In the genomic region with DNA sequence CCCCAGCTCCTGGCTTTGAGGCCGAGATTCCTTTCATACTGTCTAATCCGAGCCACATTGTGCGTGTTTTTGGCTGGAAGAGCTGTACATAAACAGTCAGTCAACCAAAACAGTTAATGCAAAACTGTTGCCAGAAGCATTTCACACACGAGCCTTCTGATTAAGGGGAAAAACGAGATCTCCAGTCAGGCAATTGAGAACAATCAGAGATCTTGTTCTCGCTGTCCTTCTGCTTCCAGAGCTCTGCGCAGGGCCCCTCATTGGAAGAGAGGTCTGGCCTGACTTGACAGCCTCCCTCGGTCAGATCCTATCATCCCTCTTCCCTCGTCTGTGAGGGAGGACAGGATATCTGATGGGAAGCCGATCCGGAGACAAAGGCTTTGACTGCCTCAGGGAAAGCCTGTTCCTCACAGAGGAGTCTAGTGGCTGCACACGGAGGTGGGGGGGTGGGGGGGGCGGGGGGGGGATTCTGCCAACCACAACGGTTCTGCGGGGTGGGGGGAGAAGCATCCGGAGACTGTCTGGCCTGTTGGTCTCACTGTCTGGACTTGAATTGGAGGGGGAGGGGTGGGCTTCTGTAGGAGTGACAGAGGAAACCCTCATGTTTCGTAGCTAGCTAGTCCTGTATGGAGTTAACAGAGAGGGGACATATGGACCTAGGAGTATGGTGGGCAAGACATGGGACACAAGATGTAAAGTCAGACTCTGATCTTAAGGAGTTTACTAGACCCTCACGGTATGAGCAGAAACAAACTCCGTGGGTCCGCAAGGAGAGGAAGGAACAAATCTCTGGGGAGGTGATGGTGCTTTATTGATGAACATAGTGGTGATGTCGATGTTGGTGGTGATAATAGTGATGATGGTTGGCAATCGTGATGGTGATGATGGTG, we compare ENCODE assay signal across 13 mouse cellular contexts. TPM values are rescaled to one million over a fixed set of nuclear protein-coding genes. Genes with fewer than 3 reads are reported as not detected.
DNase-seq lines count a peak whose midpoint lies in the region; ATAC-seq and TF ChIP-seq lines count a peak whose summit lies in the region.
"Had no signal": no experiment of that assay in that cellular context is flagged by ENCODE, and none has a peak within 500 bp of the region (broad histone marks: within the 10 kb centered on the region; RNA-seq: fewer than 3 reads in every experiment).

No protein-coding gene starts in this region.

- POLR2A ChIA-PET in Patski (lab: Charles Lee), result interaction anchor here (0.7 to 1.5 kb wide), 3 partner anchors 12 to 30 kb away, joined by 3 to 4 read pairs (median 3); no protein-coding TSS in a partner anchor

- intact Hi-C loops in heart, postnatal 25 days (cut with DNase I), result no loop called here
- intact Hi-C loops in left cerebral cortex, postnatal 4 days (cut with DNase I), result no loop called here
- intact Hi-C loops in gastrocnemius, postnatal 14 days (cut with DNase I; ENCODE audit: low total_unique reads), result no loop called here

- in situ Hi-C loops in Patski (cut with MboI; ENCODE audit: low pct_unique_long_range_greater_than_20kb), result no loop called here

- peak; percentile 9 for ATAC-seq in Patski
- ATAC-seq in hindbrain, embryonic 14.5 days (ENCODE audit: low FRiP score), result no peak
- ATAC-seq in megakaryocyte progenitor cell, adult 5-6 weeks (replicated peaks; ENCODE audit: poor library complexity), result no peak

- CTCF ChIA-PET in Patski (lab: Charles Lee), result interaction anchor here (1.3 to 1.7 kb wide), 3 partner anchors 13 to 52 kb away, joined by 4 to 7 read pairs (median 6); a partner anchor contains a TSS

- H3K4me2 ChIP-seq in hindbrain, embryonic 14.5 days (replicated peaks), result no peak overlapping the region
- H3K4me2 ChIP-seq: neural tube, embryonic 13.5 days had no signal

- H3K9me3 ChIP-seq in hindbrain, embryonic 14.5 days (ENCODE audit: control insufficient read depth, low read length), result 0 out of 2 replicates have a peak, but pooled peaks cover 7% of the 10 kb centered on the region
- H3K9me3 ChIP-seq: neural tube, embryonic 13.5 days had no signal

- TF ChIP-seq CTCF in Patski (IDR thresholded peaks at IDR 0.05), result no peak

- no peaks in the 10 kb centered on the region for H3K4me1 ChIP-seq in hindbrain, embryonic 14.5 days (replicated peaks; ENCODE audit: control insufficient read depth, insufficient read depth, low read length)
- H3K4me1 ChIP-seq: neural tube, embryonic 13.5 days had no signal

- H3K9ac ChIP-seq in hindbrain, embryonic 14.5 days, result no peak overlapping the region
- H3K9ac ChIP-seq: neural tube, embryonic 13.5 days had no signal

- no peaks in the 10 kb centered on the region for H3K27me3 ChIP-seq in Patski
- H3K27me3 ChIP-seq in hindbrain, embryonic 14.5 days (ENCODE audit: control insufficient read depth, insufficient read depth, low read length), result 0 out of 2 replicates have a peak, but pooled peaks cover 5% of the 10 kb centered on the region

- H3K36me3 ChIP-seq in hindbrain, embryonic 14.5 days (replicated peaks; ENCODE audit: control insufficient read depth, insufficient read depth), result no peaks in the 10 kb centered on the region
- H3K36me3 ChIP-seq: neural tube, embryonic 13.5 days had no signal

- H3K27ac ChIP-seq in hindbrain, embryonic 14.5 days, result peak overlapping the region; percentile 6; the same call in 1 of the 2 replicates
- H3K27ac ChIP-seq: neural tube, embryonic 13.5 days had no signal

- 50% methylated on average over 22 of the region's 22 CpGs for WGBS in hindbrain, embryonic 14.5 days

- peak; percentile 64 for DNase-seq in heart, adult 11 months
- DNase-seq in heart, postnatal 25 days (ENCODE audit: low spot score), result no peak
- DNase-seq in left cerebral cortex, postnatal 4 days, result peak; percentile 25
- no peak for DNase-seq in left cerebral cortex, adult 8-10 months (ENCODE audit: low spot score in 2 of 2)
- DNase-seq in Patski (ENCODE audit: low read depth, low spot score), result no peak
- no peak for DNase-seq in hindbrain, embryonic 14.5 days (ENCODE audit: low spot score)
- no peak for DNase-seq in gastrocnemius, postnatal 14 days
- DNase-seq: cerebellum, postnatal 14 days; right cerebral cortex, postnatal 4 days had no signal

- H3K4me3 ChIP-seq in hindbrain, embryonic 14.5 days (replicated peaks; ENCODE audit: low read length), result no peak overlapping the region
- H3K4me3 ChIP-seq: neural tube, embryonic 13.5 days had no signal

RNA-seq across cellular contexts. Expression of a gene that starts 12.5 kb away (rescaled TPM):
- not detected for total RNA-seq in heart, postnatal 25 days (2021)
- total RNA-seq in left cerebral cortex, postnatal 4 days (2021), result not detected
- under 1 TPM; 0.51 to 0.65 (median 0.55) TPM for total RNA-seq in left cerebral cortex, adult 8-10 months (2022)
- 2.9 TPM for polyA plus RNA-seq in Patski (2021)
- 0.36 TPM in 1 of 2 replicates, not detected in the other for polyA plus RNA-seq in hindbrain, embryonic 14.5 days (2014; fragmentation: Nextera tagmentation; extraction: Ambion mirVana)
- total RNA-seq in megakaryocyte progenitor cell, adult 5-6 weeks (2015), result not detected in 2 replicates
- not detected in 2 replicates for total RNA-seq in megakaryocyte progenitor cell, adult 5-6 weeks (2017)
- not detected for total RNA-seq in gastrocnemius, postnatal 14 days (2021)
- total RNA-seq: granulocyte monocyte progenitor cell, adult 5-6 weeks had no signal

RNA-seq across cellular contexts. Expression of a gene that starts 28.8 kb away (rescaled TPM):
- 100 to 1,000 TPM; 191 to 194 TPM for total RNA-seq in heart, postnatal 25 days (2021)
- total RNA-seq in left cerebral cortex, postnatal 4 days (2021), result 10 to 100 TPM; 36.6 to 42.7 TPM
- total RNA-seq in left cerebral cortex, adult 8-10 months (2022), result 10 to 100 TPM; 41.4 to 52.7 (median 44.7) TPM
- 100 TPM for polyA plus RNA-seq in Patski (2021)
- polyA plus RNA-seq in hindbrain, embryonic 14.5 days (2014; fragmentation: Nextera tagmentation; extraction: Ambion mirVana), result 20.5 and 22.4 TPM in 2 replicates
- 378 and 438 TPM in 2 replicates for total RNA-seq in megakaryocyte progenitor cell, adult 5-6 weeks (2015)
- 155 and 224 TPM in 2 replicates for total RNA-seq in megakaryocyte progenitor cell, adult 5-6 weeks (2017)
- 100 to 1,000 TPM; 143 to 165 TPM for total RNA-seq in gastrocnemius, postnatal 14 days (2021)

RNA-seq across cellular contexts. Expression of a gene that starts 37.6 kb away (rescaled TPM):
- 100 to 1,000 TPM; 375 to 390 TPM for total RNA-seq in heart, postnatal 25 days (2021)
- not detected for total RNA-seq in left cerebral cortex, postnatal 4 days (2021)
- total RNA-seq in left cerebral cortex, adult 8-10 months (2022), result under 1 TPM; 0.36 to 0.94 (median 0.43) TPM
- polyA plus RNA-seq in Patski (2021), result 0.15 TPM
- 0.25 TPM in 1 of 2 replicates, not detected in the other for polyA plus RNA-seq in hindbrain, embryonic 14.5 days (2014; fragmentation: Nextera tagmentation; extraction: Ambion mirVana)
- total RNA-seq in megakaryocyte progenitor cell, adult 5-6 weeks (2015), result 0.24 and 0.74 TPM in 2 replicates
- total RNA-seq in megakaryocyte progenitor cell, adult 5-6 weeks (2017), result 0.30 TPM in 1 of 2 replicates, not detected in the other
- total RNA-seq in gastrocnemius, postnatal 14 days (2021), result 100 to 1,000 TPM; 781 to 864 TPM
- polyA plus RNA-seq: neural tube, embryonic 13.5 days had no signal

RNA-seq across cellular contexts. Expression of a gene that starts 38.8 kb away (rescaled TPM):
- not detected for total RNA-seq in heart, postnatal 25 days (2021)
- not detected for total RNA-seq in left cerebral cortex, postnatal 4 days (2021)
- total RNA-seq in left cerebral cortex, adult 8-10 months (2022), result not detected
- 0.09 TPM for polyA plus RNA-seq in Patski (2021)
- not detected in 2 replicates for polyA plus RNA-seq in hindbrain, embryonic 14.5 days (2014; fragmentation: Nextera tagmentation; extraction: Ambion mirVana)
- total RNA-seq in megakaryocyte progenitor cell, adult 5-6 weeks (2015), result not detected in 2 replicates
- not detected in 2 replicates for total RNA-seq in megakaryocyte progenitor cell, adult 5-6 weeks (2017)
- total RNA-seq in gastrocnemius, postnatal 14 days (2021), result not detected
- total RNA-seq: granulocyte monocyte progenitor cell, adult 5-6 weeks; left cerebral cortex, postnatal 14 days had no signal
- polyA plus RNA-seq: neural tube, embryonic 13.5 days had no signal

RNA-seq across cellular contexts. Expression of a gene that starts 41.0 kb away (rescaled TPM):
- total RNA-seq in heart, postnatal 25 days (2021), result 1,000 to 10,000 TPM; 1,080 to 1,118 TPM
- total RNA-seq in left cerebral cortex, postnatal 4 days (2021), result 100 to 1,000 TPM; 130 to 145 TPM
- total RNA-seq in left cerebral cortex, adult 8-10 months (2022), result 100 to 1,000 TPM; 208 to 258 (median 238) TPM
- polyA plus RNA-seq in Patski (2021), result 362 TPM
- 308 and 347 TPM in 2 replicates for polyA plus RNA-seq in hindbrain, embryonic 14.5 days (2014; fragmentation: Nextera tagmentation; extraction: Ambion mirVana)
- 236 and 247 TPM in 2 replicates for total RNA-seq in megakaryocyte progenitor cell, adult 5-6 weeks (2015)
- 256 and 308 TPM in 2 replicates for total RNA-seq in megakaryocyte progenitor cell, adult 5-6 weeks (2017)
- 100 to 1,000 TPM; 467 to 532 TPM for total RNA-seq in gastrocnemius, postnatal 14 days (2021)

Comparison
In these comparisons a context has a peak if more than half of its experiments do, and no peak if none do; other contexts are left out.
1. DNase-seq: peak in heart, adult 11 months (single experiment) and left cerebral cortex, postnatal 4 days (single experiment); none in heart, postnatal 25 days (single experiment), left cerebral cortex, adult 8-10 months (0 of 2), Patski (single experiment), hindbrain, embryonic 14.5 days (single experiment) and gastrocnemius, postnatal 14 days (single experiment).
2. RNA of a gene that starts 37.6 kb away (total RNA-seq): 781 to 864 TPM in gastrocnemius, postnatal 14 days and 375 to 390 TPM in heart, postnatal 25 days; 0.24 to 0.74 TPM in megakaryocyte progenitor cell, adult 5-6 weeks, 0.36 to 0.94 TPM in left cerebral cortex, adult 8-10 months and not detected in left cerebral cortex, postnatal 4 days; every median in the first group is over 100 times any median in the second.